In the genomic region with DNA sequence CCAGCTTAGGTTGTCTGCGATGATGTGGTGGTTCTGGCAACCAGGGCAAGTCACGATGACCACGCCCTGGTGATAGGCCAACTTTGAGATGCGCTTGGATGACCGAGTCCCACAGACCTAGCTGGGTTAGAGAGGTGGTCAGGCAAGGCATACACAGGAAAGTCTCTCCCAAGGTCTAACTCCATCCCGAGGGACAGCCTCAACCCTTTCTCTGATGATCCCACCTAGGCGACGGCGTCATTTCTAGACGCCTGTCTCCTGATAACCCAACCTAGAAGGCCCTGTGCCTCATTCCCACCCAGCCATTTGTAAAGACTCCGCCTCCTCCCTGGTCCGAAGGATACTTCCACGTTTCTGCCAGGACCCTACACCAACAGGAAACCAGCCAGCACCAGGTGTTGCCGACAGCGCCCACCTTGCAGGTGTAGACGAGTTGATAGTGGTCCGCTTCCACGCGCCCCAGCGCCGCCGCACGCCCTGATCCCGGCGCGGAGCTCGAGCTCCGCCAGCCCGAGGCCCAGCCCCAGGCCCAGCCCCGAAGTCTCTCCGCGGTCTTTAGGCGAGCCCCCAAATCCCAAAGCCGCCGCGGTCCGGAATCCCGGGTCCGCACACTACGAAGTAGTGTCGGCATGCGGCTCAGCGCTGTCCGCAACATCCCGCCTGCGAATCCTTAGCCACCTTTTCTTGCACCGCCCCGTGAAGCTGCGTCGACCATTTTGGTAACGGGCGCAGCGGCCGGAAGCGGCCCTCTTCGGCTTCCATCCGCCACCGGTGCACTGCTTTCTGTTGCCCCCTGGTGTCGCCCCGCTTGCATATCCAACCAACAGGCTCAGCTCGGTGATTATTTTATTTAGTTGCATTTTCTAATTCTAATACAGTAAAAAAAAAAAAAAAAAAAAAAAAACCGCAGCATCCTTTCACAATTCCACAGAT, we compare ENCODE assay signal across 8 mouse cellular contexts. TPM values are rescaled to one million over a fixed set of nuclear protein-coding genes. Genes with fewer than 3 reads are reported as not detected.
DNase-seq lines count a peak whose midpoint lies in the region; ATAC-seq lines count a peak whose summit lies in the region.

Dnlz (minus strand) TSS at position 753 of the 933 bp plus-strand sequence.

- peaks cover 30% of the 10 kb centered on the region for H3K4me1 ChIP-seq in hindbrain, embryonic 15.5 days (replicated peaks)

- no peaks in the 10 kb centered on the region for H3K9me3 ChIP-seq in hindbrain, embryonic 15.5 days

- H3K27me3 ChIP-seq in hindbrain, embryonic 15.5 days, result no peaks in the 10 kb centered on the region

- H3K36me3 ChIP-seq in hindbrain, embryonic 15.5 days, result peaks cover 24% of the 10 kb centered on the region

- peak within 1 kb of the TSS; percentile 78 for H3K4me3 ChIP-seq in hindbrain, embryonic 15.5 days

- WGBS in hindbrain, embryonic 15.5 days, result 3% methylated on average over 62 of the region's 62 CpGs

- DNase-seq in R1 (ENCODE audit: low read depth, low spot score), result peak; percentile 94
- peak; percentile 97 for DNase-seq in cerebellum, postnatal 25 days
- peak; percentile 93 to 95 for DNase-seq in frontal cortex, postnatal 36 days (ENCODE audit: low spot score in 2 of 2)
- DNase-seq in left cerebral cortex, adult 11 months (ENCODE audit: low spot score), result peak; percentile 89
- peak; percentile 95 to 96 for DNase-seq in lung, postnatal 4 days
- DNase-seq in retina, postnatal 7 days (ENCODE audit: low read depth, low spot score), result peak; percentile 86
- peak; percentile 87 for DNase-seq in urinary bladder, adult 2 months (ENCODE audit: low spot score)

- H3K4me2 ChIP-seq in hindbrain, embryonic 15.5 days, result peak within 1 kb of the TSS; percentile 85

- H3K27ac ChIP-seq in hindbrain, embryonic 15.5 days (replicated peaks), result peak within 1 kb of the TSS; percentile 88

- ATAC-seq in hindbrain, embryonic 15.5 days (ENCODE audit: low FRiP score, low read depth), result peak; percentile 85

- peak within 1 kb of the TSS; percentile 97 for H3K9ac ChIP-seq in hindbrain, embryonic 15.5 days

RNA-seq across cellular contexts. Expression of gene Dnlz, which starts in this region (rescaled TPM):
- polyA plus RNA-seq in hindbrain, embryonic 15.5 days (2015; fragmentation: Nextera tagmentation; extraction: Ambion mirVana), result 28.3 and 32.6 TPM in 2 replicates
- polyA plus RNA-seq in urinary bladder, adult 2 months (2012; rRNA removed), result 18.0 and 18.9 TPM in 2 replicates

Comparison
In these comparisons a context has a peak if more than half of its experiments do, and no peak if none do; other contexts are left out.
1. Peak in every context shown above with its lines: DNase-seq, ATAC-seq, H3K4me3 ChIP-seq and H3K27ac ChIP-seq.